In genomic region chr7:100706143-100706841, GRCm38 (mm10) we compare ENCODE assay signal across 8 mouse cellular contexts. TPM values are rescaled to one million over a fixed set of nuclear protein-coding genes. Genes with fewer than 3 reads are reported as not detected.
DNase-seq lines count a peak whose midpoint lies in the region; ATAC-seq lines count a peak whose summit lies in the region.

Fam168a (plus strand) TSS chr7:100706635.

- DNase-seq in NIH3T3 (ENCODE audit: low read depth) = peak; percentile 96
- peak; percentile 98 to 99 for DNase-seq in cerebellum, postnatal 10 days
- peak; percentile 91 to 92 for DNase-seq in frontal cortex, postnatal 10 days (ENCODE audit: low spot score in 2 of 2)
- peak; percentile 94 to 96 for DNase-seq in layer of hippocampus, postnatal 14 days (ENCODE audit: low spot score in 2 of 2)
- peak; percentile 95 for DNase-seq in lung, postnatal 14 days
- DNase-seq in retina, adult 2 months (ENCODE audit: low read depth, low spot score) = peak; percentile 87
- peak; percentile 89 to 93 for DNase-seq in thymus, postnatal 36 days

- WGBS in hindbrain, embryonic 12.5 days = under 1% methylated on average over 30 of the region's 37 CpGs

- peak; percentile 99 for ATAC-seq in hindbrain, embryonic 12.5 days (ENCODE audit: low FRiP score)

- H3K27me3 ChIP-seq in hindbrain, embryonic 12.5 days = no peaks in the 10 kb centered on the region

- H3K4me1 ChIP-seq in hindbrain, embryonic 12.5 days = peaks cover 15% of the 10 kb centered on the region

- no peaks in the 10 kb centered on the region for H3K9me3 ChIP-seq in hindbrain, embryonic 12.5 days (replicated peaks)

- H3K27ac ChIP-seq in hindbrain, embryonic 12.5 days = peak within 1 kb of the TSS; percentile 100

- H3K9ac ChIP-seq in hindbrain, embryonic 12.5 days = peak within 1 kb of the TSS; percentile 94

- H3K4me3 ChIP-seq in hindbrain, embryonic 12.5 days = peak within 1 kb of the TSS; percentile 84

- no peaks in the 10 kb centered on the region for H3K36me3 ChIP-seq in hindbrain, embryonic 12.5 days

- peak within 1 kb of the TSS; percentile 59 for H3K4me2 ChIP-seq in hindbrain, embryonic 12.5 days (replicated peaks)

RNA-seq across cellular contexts. Expression of gene Fam168a, which starts in this region (rescaled TPM):
- 64.7 and 67.2 TPM in 2 replicates for polyA plus RNA-seq in hindbrain, embryonic 12.5 days (2016; fragmentation: Nextera tagmentation; extraction: Ambion mirVana)
- total RNA-seq in layer of hippocampus, postnatal 14 days (2021) = 100 to 1,000 TPM; 271 to 273 TPM

Comparison
In these comparisons a context has a peak if more than half of its experiments do, and no peak if none do; other contexts are left out.
1. Peak in every context shown above with its lines: DNase-seq, ATAC-seq, H3K4me3 ChIP-seq and H3K27ac ChIP-seq.